Mouse (Mus musculus): ENCODE data around the gene Gm10563. TPM values are rescaled to one million over a fixed set of nuclear protein-coding genes. Genes with fewer than 3 reads are reported as not detected.
"Not testable (repeated sequence)": the region's sequence is repeated elsewhere in the genome, so short reads cannot be mapped to it uniquely, and the experiment has no call there.

Gene Gm10563
- not detected for total RNA-seq (2021)
- long read RNA-seq, experiment 1, partial matches to known transcripts = 0 of 3 reads
- long read RNA-seq, experiment 1, other reads (novel, unspliced or antisense) = 3 of 3 reads
- long read RNA-seq, experiment 2, partial matches to known transcripts = 0 of 2 reads
- long read RNA-seq, experiment 2, other reads (novel, unspliced or antisense) = 2 of 2 reads

DNA sequence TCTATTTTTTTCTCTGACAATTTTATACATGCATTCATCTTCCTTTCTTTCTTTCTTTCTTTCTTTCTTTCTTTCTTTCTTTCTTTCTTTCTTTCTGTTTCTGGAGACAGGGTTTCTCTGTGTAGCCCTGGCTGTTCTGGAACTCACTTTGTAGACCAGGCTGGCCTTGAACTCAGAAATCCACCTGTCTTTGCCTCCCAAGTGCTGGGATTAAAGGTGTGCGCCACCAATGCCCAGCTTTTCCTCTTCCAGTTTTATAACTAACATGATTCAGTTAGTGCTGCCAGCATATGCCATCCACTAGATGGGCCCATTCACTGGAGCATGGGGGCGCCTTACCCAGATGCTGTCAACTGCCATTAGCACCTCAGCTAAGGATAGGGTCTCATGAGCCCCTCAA, at the start of gene Gm10563:
Gene Gm10563 (minus strand): TSS at position 101 of the 400 bp plus-strand sequence.
- H3K27ac ChIP-seq; H3K4me3 ChIP-seq; intact Hi-C loops (cut with DNase I); DNase-seq: not testable (repeated sequence)

GRCm38 (mm10) chr4:155694482-155695401, 49.5 kb upstream of the Gm10563 start:
- H3K27ac ChIP-seq = peak overlapping the region; percentile 81
- H3K4me3 ChIP-seq = peak overlapping the region; percentile 87
- intact Hi-C loops (cut with DNase I) = no loop called here
- TF ChIP-seq CTCF (IDR thresholded peaks at IDR 0.05) = peak; percentile 45
- peak; percentile 74 for DNase-seq

DNA sequence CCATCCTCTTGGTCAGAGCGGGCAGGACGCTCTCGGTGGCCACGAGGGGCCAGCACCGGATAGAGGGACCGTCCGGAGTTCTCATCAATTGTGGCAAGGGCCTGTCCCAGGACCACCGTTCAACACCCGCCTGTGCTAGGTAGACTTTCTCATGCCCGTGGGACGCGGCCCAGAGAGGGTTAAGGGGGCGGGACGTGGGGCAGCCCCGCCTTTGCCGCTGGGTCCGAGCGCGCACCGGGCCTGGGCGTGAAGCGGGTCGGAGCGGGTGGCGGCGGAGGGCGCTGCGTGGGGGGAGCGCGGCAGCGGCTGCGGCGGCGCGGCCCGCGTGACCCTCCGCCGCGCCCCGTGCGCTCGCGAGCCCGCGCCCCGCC, 48.9 kb upstream of the Gm10563 start, which contains the start of gene Fndc10:
Gene Fndc10 (plus strand): TSS at position 232 of the 371 bp plus-strand sequence.
- H3K4me3 ChIP-seq = peak within 1 kb of the TSS; percentile 87
- H3K27ac ChIP-seq = peak within 1 kb of the TSS; percentile 81
- intact Hi-C loops (cut with DNase I) = no loop called here
- no peak for DNase-seq
- peak; percentile 25; the same call in 1 of the 2 replicates for TF ChIP-seq CTCF (IDR thresholded peaks at IDR 0.05)

DNA sequence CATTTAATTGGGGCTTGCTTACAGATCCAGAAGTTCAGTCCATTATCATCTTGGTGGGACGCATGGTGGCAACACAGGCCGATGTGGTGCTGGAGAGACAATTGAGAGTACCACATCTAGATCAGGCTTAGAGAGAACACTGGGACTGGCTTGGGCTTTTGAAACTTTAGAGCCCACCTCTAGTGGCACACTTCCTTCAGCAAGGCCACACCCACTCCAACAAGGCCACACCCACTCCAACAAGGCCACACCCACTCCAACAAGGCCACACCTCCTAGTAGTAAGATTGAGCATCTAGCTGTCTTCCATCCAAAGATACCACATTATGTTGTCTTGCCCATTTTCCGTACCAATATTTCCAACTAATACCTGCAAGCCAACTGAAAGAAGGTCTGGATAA, 47.2 kb upstream of the Gm10563 start:
- no peak for TF ChIP-seq CTCF (IDR thresholded peaks at IDR 0.05)
- intact Hi-C loops (cut with DNase I) = no loop called here
- DNase-seq = no peak
- Histone ChIP-seq H3K27ac (no peak overlapping the region), H3K4me3 (no peak overlapping the region)

DNA sequence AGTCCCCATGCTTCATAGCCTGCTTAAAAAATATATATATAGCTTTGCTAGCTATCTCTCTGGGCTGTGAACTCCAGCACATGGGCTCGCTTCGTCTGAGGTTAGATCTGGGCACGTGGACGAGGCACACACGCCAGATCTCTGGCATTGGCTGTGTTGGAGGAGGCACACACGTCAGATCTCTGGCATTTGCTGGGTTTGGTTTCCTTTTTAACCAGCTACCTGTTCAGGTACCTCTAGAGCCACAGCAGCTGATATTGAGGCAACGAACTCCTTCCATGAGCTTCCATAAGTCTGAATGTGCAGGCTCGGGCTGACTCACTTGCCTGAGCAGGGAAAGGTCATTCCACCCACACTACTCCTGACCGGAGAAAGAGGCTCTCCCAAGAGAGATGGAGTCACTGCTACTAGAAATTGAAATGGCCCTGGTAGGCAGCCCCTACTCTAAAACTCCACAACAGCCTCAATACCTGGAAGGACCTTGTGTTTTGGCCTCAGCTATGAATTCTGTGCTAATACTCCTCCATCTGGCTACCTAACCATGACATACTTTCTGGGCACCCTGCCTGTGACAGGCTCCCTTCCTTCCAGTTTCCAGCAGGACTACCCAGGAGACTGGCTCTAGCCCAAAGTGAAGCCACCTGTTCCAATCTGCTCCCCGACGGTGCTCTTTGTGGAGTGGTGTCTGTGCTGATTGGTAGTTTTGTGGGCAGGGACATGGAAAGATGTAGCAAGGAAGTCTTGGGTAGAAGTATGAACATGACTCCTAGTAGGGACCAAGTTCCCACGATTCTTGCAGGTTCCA, 45.6 kb upstream of the Gm10563 start:
- Histone ChIP-seq H3K27ac (no peak overlapping the region), H3K4me3 (no peak overlapping the region)
- DNase-seq = no peak
- TF ChIP-seq CTCF (IDR thresholded peaks at IDR 0.05) = no peak
- intact Hi-C loops (cut with DNase I) = no loop called here

- H3K27ac ChIP-seq; DNase-seq; intact Hi-C loops (cut with DNase I); H3K4me3 ChIP-seq: not testable (repeated sequence)
Observed at GRCm38 (mm10) chr4:155687764-155688163, 42.6 kb upstream of the Gm10563 start.

- H3K27ac ChIP-seq; DNase-seq; H3K4me3 ChIP-seq; intact Hi-C loops (cut with DNase I): not testable (repeated sequence)
Observed at GRCm38 (mm10) chr4:155683670-155684277, 38.6 kb upstream of the Gm10563 start.

DNA sequence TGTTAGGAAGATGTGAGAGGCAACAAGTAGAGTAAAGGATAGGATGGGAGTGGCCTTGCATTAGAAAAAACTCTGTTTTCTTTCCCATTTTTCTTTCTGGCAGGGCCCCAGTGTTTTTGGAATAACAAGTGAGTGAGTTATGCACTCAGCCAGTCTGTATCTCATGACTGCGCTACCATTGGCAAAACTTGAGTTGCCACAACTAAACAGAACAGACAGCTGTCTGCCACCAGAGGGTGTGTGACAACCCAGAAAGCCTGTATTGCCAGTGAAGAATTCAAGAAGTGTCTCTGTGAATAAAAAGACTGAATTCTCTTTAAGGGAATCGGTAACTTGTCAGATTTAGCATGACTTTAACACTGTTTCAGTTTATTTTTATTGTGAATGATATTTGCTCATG, 30.8 kb upstream of the Gm10563 start:
- no peak overlapping the region for H3K27ac ChIP-seq
- intact Hi-C loops (cut with DNase I) = no loop called here
- DNase-seq = no peak
- no peak overlapping the region for H3K4me3 ChIP-seq
- peak; percentile 59 for TF ChIP-seq CTCF (IDR thresholded peaks at IDR 0.05)

DNA sequence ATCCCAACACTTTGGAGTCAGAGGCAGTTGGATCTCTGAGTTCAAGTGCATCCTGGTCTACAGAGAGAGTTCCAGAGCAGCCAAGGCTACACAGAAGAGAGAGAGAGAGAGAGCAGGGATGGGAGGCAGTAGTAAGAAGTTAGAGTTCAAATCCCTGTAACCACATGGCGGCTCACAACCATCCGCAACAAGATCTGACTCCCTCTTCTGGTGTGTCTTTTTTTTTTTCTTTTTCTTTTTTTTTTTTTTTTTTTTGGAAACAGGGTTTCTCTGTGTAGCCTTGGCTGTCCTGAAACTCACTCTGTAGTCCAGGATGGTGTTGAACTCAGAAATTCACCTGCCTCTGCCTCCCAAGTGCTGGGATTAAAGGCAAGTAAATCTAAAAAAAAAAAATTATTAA, 26.9 kb upstream of the Gm10563 start:
- Histone ChIP-seq H3K4me3 (no peak overlapping the region), H3K27ac (no peak overlapping the region)
- no peak for TF ChIP-seq CTCF (IDR thresholded peaks at IDR 0.05)
- intact Hi-C loops (cut with DNase I) = no loop called here
- DNase-seq = no peak

DNA sequence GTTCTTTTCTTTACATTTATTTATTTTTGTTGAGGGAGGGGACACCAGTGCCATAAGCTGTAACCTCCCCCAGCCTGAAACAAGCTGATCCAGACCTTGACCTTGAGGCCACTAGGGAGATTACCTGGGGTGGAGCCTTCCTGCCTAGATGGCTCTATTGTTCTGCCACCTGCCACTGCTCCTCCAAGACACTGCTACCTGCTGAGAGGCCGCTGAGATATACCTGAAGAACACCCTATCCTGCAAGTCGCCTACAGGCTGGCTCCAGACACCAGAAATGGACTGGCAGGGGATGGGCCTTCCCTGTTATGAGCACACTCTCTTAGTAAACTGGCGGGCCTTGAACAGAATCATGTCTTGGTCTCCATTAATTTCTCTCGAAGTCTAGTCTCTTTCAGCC, 25.0 kb upstream of the Gm10563 start:
- intact Hi-C loops (cut with DNase I); H3K27ac ChIP-seq; DNase-seq; H3K4me3 ChIP-seq: not testable (repeated sequence)

DNA sequence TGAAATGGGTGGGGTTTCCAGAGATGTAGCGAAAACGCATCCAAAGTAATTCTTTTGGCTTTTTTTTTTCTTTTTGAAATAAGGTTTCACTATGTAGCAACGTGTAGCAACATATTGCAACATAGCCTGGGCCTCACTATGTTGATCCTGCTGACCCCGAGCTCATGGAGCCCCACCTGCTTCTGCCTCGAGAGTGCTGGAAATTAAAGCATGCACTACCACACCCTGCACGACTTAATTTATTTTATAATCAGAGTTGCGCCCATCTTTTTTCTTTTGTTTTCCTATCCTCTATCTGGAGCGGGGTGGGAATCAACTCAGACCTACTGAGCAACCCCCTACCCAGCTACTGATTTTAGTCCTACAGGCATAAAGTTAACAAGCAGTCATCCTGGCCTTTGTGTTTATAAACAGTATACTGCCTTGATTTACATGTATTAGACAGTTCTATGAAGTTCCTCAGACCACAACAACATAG, 24.4 kb upstream of the Gm10563 start:
- DNase-seq = no peak
- peak overlapping the region; percentile 95 for H3K27ac ChIP-seq
- H3K4me3 ChIP-seq = peak overlapping the region; percentile 98
- no peak for TF ChIP-seq CTCF (IDR thresholded peaks at IDR 0.05)
- intact Hi-C loops (cut with DNase I) = loop anchor here (5.0 kb wide), 1 partner anchor 42 kb away; no protein-coding TSS in a partner anchor

Measured in gastrocnemius, adult 2 months (tissue).